Mouse (Mus musculus) mature B cell (primary cell): ENCODE data around the gene Cdk5rap2.

Source experiments
- in situ Hi-C: fragments of 300-500 bp; cut with MboI; formaldehyde crosslinking; loops from 2 replicates; pipeline ENCODE4 v1.14.3; 2019

The Cdk5rap2 gene

GRCm38 (mm10) chr4:70261315-70261714, 148.9 kb downstream of the Cdk5rap2 start:
- in situ Hi-C loops = no loop called here

GRCm38 (mm10) chr4:70260419-70260807, 149.8 kb downstream of the Cdk5rap2 start:
- in situ Hi-C loops = no loop called here

DNA sequence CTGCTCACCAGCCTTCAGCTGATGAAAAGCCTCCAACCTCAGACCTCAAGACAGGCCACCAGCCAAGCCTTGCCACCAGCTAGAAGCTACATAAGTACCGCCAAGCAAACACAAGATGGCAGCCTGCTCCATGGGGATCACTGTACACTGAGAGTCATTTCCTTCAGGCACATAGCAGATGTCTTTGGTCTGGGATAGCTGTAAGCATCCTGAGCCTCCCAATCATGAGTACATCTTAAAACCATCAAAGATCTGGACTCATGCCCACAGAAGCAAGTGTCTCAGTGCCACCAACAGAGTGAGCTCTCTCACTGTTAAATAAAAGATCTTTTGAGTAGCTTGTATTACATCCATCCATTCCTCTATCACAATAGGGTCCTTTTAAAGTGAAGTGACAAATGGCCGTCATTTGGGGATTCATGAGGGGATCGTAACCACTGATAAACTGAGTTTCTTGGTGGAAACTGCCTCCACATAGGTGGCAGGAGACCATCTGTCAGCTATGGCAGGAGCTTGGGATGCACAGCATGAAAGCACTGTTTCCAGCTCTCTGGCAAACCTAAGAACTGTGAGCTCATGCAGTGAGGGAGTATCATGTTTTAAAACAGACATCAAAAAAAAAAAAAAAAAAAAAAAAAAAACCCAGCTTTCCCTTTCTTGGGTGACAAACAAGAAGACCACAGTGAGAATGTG, 150.4 kb downstream of the Cdk5rap2 start:
- in situ Hi-C loops = no loop called here

- in situ Hi-C loops = no loop called here
Observed at GRCm38 (mm10) chr4:70258826-70259225, 151.4 kb downstream of the Cdk5rap2 start.

DNA sequence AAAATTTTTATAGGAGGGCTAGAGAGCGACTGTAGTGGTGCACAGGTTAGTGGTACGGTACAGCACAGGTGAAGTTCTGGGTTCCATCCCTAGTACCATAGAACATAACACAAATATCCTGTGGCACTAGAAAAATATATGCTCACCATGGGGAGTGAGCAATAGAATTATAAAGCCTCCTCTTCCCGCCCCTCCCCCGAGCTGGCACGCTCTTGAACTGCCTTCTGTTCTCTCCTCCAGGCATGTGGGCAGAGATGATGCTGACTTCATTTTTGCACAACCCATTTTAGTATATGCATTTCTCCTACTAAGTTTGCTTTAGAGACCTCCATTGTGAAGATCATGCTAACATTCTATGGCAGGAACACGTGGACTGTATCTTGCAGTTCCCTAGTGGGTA, 152.0 kb downstream of the Cdk5rap2 start:
- in situ Hi-C loops = no loop called here

DNA sequence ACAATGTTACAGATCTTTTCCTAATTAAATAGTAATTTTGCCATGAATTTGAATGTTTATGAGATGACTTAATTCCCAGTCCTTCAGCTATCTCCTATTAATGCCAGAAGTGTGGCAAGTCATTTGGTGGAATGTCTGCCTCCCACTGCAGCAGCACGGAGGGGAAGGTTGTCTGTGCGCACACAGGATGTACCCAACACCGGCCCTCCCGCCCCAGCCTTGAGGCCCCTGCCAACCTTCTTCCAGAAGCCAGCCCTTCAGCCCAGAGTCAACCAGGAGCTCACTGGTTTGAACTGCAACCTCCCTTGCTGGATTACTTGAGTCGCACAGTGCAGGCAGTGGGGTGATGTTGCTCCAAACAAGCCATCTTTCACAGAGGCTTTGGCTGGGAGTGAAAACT, 158.5 kb downstream of the Cdk5rap2 start:
- in situ Hi-C loops = no loop called here

GRCm38 (mm10) chr4:70245706-70246105, 164.5 kb downstream of the Cdk5rap2 start:
- in situ Hi-C loops = no loop called here

DNA sequence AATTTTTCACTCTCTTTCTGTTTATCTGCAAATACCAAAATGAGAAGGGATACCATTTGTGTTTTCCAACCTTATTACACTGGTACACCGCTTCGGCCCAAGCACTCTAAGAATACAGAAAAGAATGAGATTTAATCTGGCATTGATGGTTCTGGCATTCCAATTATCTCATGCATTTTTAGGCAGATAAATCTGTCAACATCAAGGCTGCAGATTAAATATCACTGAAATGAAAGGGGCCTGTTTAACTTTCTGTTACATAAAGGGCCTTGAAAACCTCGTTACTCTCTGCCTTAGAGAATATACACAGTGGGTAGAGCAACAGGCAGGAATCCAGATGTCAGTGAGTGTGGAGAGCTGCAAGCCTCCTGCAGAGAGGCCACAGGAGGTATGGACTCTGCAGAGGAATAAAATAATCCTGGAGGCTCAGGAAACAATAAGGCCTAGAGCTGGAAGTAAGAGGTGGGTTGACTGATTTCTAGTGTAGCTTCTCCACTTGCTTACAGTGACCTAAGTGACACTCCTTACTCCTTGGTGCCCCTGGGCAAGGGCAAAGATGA, 166.6 kb downstream of the Cdk5rap2 start:
- in situ Hi-C loops = no loop called here

DNA sequence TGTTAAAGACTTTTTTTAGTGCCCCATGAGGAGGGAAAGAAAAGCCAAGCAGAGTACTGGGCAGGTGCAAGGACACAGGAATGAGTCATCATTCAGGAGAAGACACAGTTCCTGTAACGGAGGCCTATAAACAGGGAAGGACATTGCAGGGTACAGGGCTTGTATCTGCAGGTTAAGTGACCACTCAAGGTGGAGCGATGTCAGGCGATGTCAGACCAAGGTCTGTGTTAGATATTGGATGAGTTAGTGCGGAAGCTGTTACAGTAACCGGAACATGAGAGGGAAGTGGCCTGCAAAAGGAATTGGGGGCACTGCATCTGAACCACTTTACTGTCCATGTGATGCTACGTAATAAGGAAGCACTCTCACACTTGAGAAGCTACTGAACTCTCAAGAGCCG, 170.5 kb downstream of the Cdk5rap2 start:
- in situ Hi-C loops = no loop called here

- in situ Hi-C loops = no loop called here
Observed at GRCm38 (mm10) chr4:70238862-70239261, 171.4 kb downstream of the Cdk5rap2 start.

DNA sequence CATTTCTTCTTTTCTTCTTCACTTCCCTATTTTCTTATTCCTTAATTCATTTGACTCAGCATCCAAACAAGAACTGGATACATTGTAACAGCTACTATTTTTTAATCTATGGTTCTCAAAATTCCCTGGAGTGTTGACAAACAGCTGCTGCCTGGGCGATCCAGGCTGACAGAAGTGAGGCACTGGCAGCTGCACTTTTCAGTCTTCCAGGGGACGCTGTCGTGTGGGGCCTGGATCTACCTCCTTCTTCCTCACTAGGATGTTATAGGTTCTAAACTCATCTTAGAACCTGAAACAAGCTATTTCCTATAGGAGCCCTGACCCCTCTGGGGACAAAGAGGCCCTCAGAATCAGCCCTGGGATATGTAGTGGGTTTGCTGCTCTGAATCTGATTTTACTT, 177.9 kb downstream of the Cdk5rap2 start:
- in situ Hi-C loops = no loop called here

DNA sequence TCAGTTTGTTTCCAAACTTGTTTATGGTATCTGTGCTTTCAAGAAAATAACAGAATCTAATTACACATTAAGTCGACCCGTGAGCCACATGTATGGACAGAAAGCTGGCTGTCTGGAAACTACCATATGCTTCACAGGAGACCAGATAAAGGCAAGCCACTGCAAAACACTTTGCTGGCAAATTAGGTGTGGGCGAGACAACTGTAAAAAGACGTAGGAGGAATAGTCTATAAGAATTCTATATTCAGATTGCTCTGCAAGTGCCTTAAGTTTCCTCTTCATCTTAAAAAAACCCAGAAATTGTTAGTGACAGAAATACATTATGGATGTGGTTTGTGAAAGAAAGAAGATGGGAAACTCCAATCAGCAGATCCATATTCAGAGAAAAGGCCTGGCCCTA, 180.4 kb downstream of the Cdk5rap2 start:
- in situ Hi-C loops = no loop called here

GRCm38 (mm10) chr4:70228350-70228749, 181.9 kb downstream of the Cdk5rap2 start:
- in situ Hi-C loops = no loop called here

DNA sequence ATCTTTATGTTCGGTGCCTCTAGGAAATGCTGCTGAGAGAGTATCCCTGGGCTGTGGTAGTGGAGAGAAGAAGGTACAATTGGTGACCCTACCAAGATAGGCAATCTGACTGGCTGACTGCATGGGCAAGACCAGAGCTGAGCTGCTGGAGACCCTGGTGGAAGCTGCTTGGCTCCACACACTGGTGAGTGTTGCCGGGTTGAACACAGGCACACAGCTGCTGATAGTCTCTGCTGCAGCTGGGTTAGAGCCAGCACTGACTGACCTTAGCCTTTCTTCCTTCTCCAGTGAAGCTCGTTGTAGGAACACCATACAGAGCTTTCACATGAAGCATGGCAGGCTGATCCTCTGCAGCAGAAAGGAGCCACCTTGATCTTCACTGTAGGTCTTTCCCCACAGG, 182.6 kb downstream of the Cdk5rap2 start:
- in situ Hi-C loops = no loop called here

DNA sequence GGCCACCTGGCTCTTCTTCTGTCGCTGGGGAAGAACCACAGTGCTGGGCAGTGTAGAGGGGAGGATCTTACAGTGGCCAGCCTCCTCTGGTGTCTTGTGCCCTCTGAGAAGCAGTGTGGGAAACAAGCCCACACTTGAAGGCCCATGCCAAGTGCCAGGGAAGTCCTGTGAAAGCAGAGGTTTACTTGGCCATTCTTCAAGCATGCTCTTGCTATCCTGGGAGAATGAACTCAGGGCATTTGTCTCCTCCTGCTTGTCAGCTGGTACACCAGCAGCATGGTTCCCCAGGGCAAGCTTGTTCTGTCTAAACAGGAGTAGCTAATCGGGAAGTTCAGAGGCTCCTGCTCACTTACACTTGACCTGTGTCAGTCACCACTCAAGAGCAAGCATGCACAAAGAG, 185.7 kb downstream of the Cdk5rap2 start:
- in situ Hi-C loops = no loop called here

- in situ Hi-C loops = no loop called here
Observed at GRCm38 (mm10) chr4:70221878-70222277, 188.4 kb downstream of the Cdk5rap2 start.

DNA sequence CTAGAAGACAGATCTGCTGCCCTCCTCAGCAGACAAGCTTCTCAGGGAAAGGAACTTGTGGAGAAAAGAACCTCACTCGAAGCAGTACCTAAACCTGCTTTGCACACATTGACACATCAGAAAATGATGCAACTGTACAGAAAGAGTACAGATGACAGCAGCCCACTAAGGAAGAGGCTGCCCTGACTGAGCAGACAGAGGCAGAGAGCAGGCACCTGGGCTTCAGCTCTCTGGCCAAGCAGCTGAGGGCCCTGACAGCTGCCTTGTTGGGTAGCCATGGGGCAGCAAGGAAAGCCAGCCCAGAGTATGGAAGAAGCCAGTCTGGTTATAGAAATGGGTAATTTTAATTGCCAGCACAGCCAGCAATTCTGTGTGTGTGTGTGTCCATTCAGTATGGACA, 188.9 kb downstream of the Cdk5rap2 start:
- in situ Hi-C loops = no loop called here

DNA sequence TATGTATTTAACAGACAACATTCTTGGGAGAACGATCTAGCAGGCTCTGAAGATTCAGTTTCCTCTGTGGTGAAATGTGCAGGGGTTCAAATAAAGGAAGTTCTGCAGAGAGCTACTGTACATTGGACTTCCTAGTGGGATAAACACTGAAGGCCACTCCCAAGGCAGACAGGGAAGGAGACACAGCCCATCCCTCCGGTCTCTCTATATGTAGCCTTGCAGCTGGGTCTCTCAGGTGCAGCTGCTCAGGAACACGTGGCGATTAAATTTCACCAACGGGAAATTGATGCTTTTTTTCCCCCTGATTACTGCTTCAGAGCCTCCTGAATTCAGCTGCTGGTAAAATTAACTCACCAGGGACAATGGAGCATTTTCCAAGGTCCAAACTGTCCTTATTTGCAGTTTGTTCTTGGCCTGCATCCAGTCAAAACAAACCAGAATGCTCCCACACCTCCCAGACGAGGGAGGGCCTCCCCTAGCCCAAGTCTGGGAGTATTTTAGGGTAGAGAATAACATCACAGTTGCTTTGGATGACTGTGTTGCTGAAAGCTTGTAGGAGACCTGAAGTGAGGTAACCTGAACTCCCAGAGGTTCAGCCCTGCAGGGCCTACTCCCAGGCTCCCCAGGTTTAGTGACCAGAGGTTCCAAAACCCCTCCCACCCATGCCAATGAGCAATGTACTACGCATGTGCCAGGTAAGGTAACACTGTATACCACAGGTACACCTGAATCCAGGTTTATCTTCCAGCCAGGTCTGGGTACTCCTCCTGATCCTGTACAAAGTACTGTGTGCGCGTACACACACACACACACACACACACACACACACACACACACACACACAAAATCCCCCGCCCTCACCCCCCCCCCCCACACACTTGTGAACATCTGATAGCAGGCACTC, 189.7 kb downstream of the Cdk5rap2 start:
- in situ Hi-C loops = no loop called here

- in situ Hi-C loops = no loop called here
Observed at GRCm38 (mm10) chr4:70219776-70220175, 190.5 kb downstream of the Cdk5rap2 start.

- in situ Hi-C loops = no loop called here
Observed at GRCm38 (mm10) chr4:70185971-70186370, 224.3 kb downstream of the Cdk5rap2 start.
